Mouse (Mus musculus) forebrain, embryonic 14.5 days (tissue): ENCODE results near the gene Eps8l2. TPM values are rescaled to one million over a fixed set of nuclear protein-coding genes. Genes with fewer than 3 reads are reported as not detected.
"Not testable (repeated sequence)": the region's sequence is repeated elsewhere in the genome, so short reads cannot be mapped to it uniquely, and the experiment has no call there.

Experiments used
- ATAC-seq: fragments of 200-750 bp; cut with Nextera tagmentation; 2 replicates; pipeline ENCODE4 v1.8.0; 2017; ENCODE audit warnings: mild to moderate bottlenecking, moderate library complexity
- DNase-seq: peaks from one replicate; pipeline ENCODE4 v3.0.0-alpha.2; 2015; ENCODE audit warnings: low spot score
- H3K27ac ChIP-seq: fragments of 300-500 bp; sonication (generic); 2 replicates; pipeline ENCODE4 v1.5.1; 2014; ENCODE audit warnings: low read depth, mild to moderate bottlenecking, control low read depth, low read length, moderate library complexity
- H3K27me3 ChIP-seq: fragments of 300-500 bp; sonication (generic); replicated peaks from 2 replicates; pipeline ENCODE4 v1.6.1; 2014; ENCODE audit warnings: low read length, control low read depth, mixed read lengths; ENCODE audit not compliant: control insufficient read depth, insufficient read depth
- H3K36me3 ChIP-seq: fragments of 300-500 bp; sonication (generic); 2 replicates; pipeline ENCODE4 v1.6.1; 2014; ENCODE audit warnings: low read length, control low read depth; ENCODE audit not compliant: control insufficient read depth, insufficient read depth
- H3K4me1 ChIP-seq: fragments of 300-500 bp; sonication (generic); 2 replicates; pipeline ENCODE4 v1.6.1; 2014; ENCODE audit warnings: antibody characterized with exemption, low read length, control low read depth; ENCODE audit not compliant: control insufficient read depth, insufficient read depth
- H3K4me2 ChIP-seq: fragments of 300-500 bp; sonication (generic); 2 replicates; pipeline ENCODE4 v1.6.1; 2014; ENCODE audit warnings: mild to moderate bottlenecking, control low read depth, low read length
- H3K4me3 ChIP-seq: fragments of 300-500 bp; sonication (generic); 2 replicates; pipeline ENCODE4 v1.5.1; 2014; ENCODE audit warnings: low read depth, low read length, control low read depth
- H3K9ac ChIP-seq: fragments of 300-500 bp; sonication (generic); 2 replicates; pipeline ENCODE4 v1.6.1; 2014; ENCODE audit warnings: mild to moderate bottlenecking, low read length, control low read depth, moderate library complexity
- H3K9me3 ChIP-seq: fragments of 300-500 bp; sonication (generic); replicated peaks from 2 replicates; pipeline ENCODE4 v1.6.1; 2016; ENCODE audit warnings: low read length, control low read depth, mixed read lengths; ENCODE audit not compliant: control insufficient read depth
- WGBS: fragments of 180-500 bp; shearing (Covaris S2); extraction: QIAGEN DNeasy Blood & Tissue Kit; methylation state at CpG from one replicate; pipeline ENCODE4 v1.1.7; 2014; 5-methylcytosine and 5-hydroxymethylcytosine counted together
- polyA plus RNA-seq: library from polyadenylated mRNA; unstranded; fragments of >200 nt; fragmentation: Nextera tagmentation; extraction: Ambion mirVana; gene quantifications from 2 replicates; pipeline ENCODE4 v1.2.1, GENCODE M21; 2014

Eps8l2 gene
- polyA plus RNA-seq, 1 experiment from 2014 or later = 0.67 TPM

- H3K27ac ChIP-seq, H3K9ac ChIP-seq, H3K4me3 ChIP-seq, DNase-seq, H3K4me2 ChIP-seq, H3K4me1 ChIP-seq, H3K9me3 ChIP-seq, ATAC-seq, H3K27me3 ChIP-seq: not testable (repeated sequence)
- peaks cover 26% of the 10 kb centered on the region for H3K36me3 ChIP-seq
- 98% methylated on average over 7 of the region's 7 CpGs for WGBS
These were observed 69.0 kb downstream of the Eps8l2 start for GRCm38 (mm10) chr7:141407670-141408069.

- Histone ChIP-seq H3K4me1 (peaks cover 4% of the 10 kb centered on the region; the same call in 1 of the 2 replicates), H3K36me3 (peaks cover 19% of the 10 kb centered on the region), H3K27ac (no peak overlapping the region), H3K27me3 (no peaks in the 10 kb centered on the region), H3K4me3 (no peak overlapping the region), H3K4me2 (no peak overlapping the region), H3K9ac (peak overlapping the region; percentile 25; the same call in 1 of the 2 replicates), H3K9me3 (no peaks in the 10 kb centered on the region)
- peak; percentile 90 for DNase-seq
- 6% methylated on average over 11 of the region's 11 CpGs for WGBS
- ATAC-seq = peak; percentile 75
These were observed 70.2 kb downstream of the Eps8l2 start for GRCm38 (mm10) chr7:141408833-141409232.

- no peak overlapping the region for H3K9ac ChIP-seq
- ATAC-seq = no peak
- no peaks in the 10 kb centered on the region for H3K27me3 ChIP-seq
- WGBS = 92% methylated on average over 8 of the region's 8 CpGs
- H3K4me1 ChIP-seq = peaks cover 7% of the 10 kb centered on the region; the same call in 1 of the 2 replicates
- H3K9me3 ChIP-seq = no peaks in the 10 kb centered on the region
- DNase-seq = no peak
- peaks cover 19% of the 10 kb centered on the region for H3K36me3 ChIP-seq
- H3K27ac ChIP-seq = no peak overlapping the region
- H3K4me3 ChIP-seq = no peak overlapping the region
- H3K4me2 ChIP-seq = no peak overlapping the region
These were observed 72.0 kb downstream of the Eps8l2 start for GRCm38 (mm10) chr7:141410631-141411030.

- H3K27me3 ChIP-seq = no peaks in the 10 kb centered on the region
- no peak overlapping the region for H3K4me2 ChIP-seq
- peaks cover 7% of the 10 kb centered on the region; the same call in 1 of the 2 replicates for H3K4me1 ChIP-seq
- peaks cover 19% of the 10 kb centered on the region for H3K36me3 ChIP-seq
- H3K9me3 ChIP-seq = no peaks in the 10 kb centered on the region
- H3K9ac ChIP-seq = no peak overlapping the region
- H3K4me3 ChIP-seq = no peak overlapping the region
- no peak for DNase-seq
- ATAC-seq = no peak
- H3K27ac ChIP-seq = no peak overlapping the region
- WGBS = 95% methylated on average over 1 of the region's 1 CpGs
These were observed 73.0 kb downstream of the Eps8l2 start for GRCm38 (mm10) chr7:141411667-141412066.

Other genes starting within 250 kb of the Eps8l2 start
- 2.4 and 2.5 TPM in 2 replicates for gene Sigirr, start 238.3 kb upstream of the Eps8l2 start, polyA plus RNA-seq
- 0.10 TPM in 1 of 2 replicates, not detected in the other for gene Ano9, start 221.1 kb upstream of the Eps8l2 start, polyA plus RNA-seq
- gene Ptdss2, start 216.5 kb upstream of the Eps8l2 start, polyA plus RNA-seq = 81.2 and 82.1 TPM in 2 replicates
- 54.7 and 56.7 TPM in 2 replicates for gene Rnh1, start 166.0 kb upstream of the Eps8l2 start, polyA plus RNA-seq
- gene Hras, start 144.9 kb upstream of the Eps8l2 start, polyA plus RNA-seq = 70.2 and 96.3 TPM in 2 replicates
- 6.7 and 8.9 TPM in 2 replicates for gene Lrrc56, start 144.7 kb upstream of the Eps8l2 start, polyA plus RNA-seq
- gene Lmntd2, start 124.8 kb upstream of the Eps8l2 start, polyA plus RNA-seq = 0.94 and 0.95 TPM in 2 replicates
- 23.7 and 23.8 TPM in 2 replicates for gene Rassf7, start 123.0 kb upstream of the Eps8l2 start, polyA plus RNA-seq
- 64.2 and 78.8 TPM in 2 replicates for gene Phrf1, start 110.1 kb upstream of the Eps8l2 start, polyA plus RNA-seq
- 0.97 and 1.0 TPM in 2 replicates for gene Irf7, start 72.4 kb upstream of the Eps8l2 start, polyA plus RNA-seq
- gene Cdhr5, start 62.1 kb upstream of the Eps8l2 start, polyA plus RNA-seq = not detected in 2 replicates
- gene Sct, start 59.7 kb upstream of the Eps8l2 start, polyA plus RNA-seq = 1.5 and 2.6 TPM in 2 replicates
- gene Drd4, start 46.9 kb upstream of the Eps8l2 start, polyA plus RNA-seq = 0.37 and 0.68 TPM in 2 replicates
- 118 and 143 TPM in 2 replicates for gene Deaf1, start 11.2 kb upstream of the Eps8l2 start, polyA plus RNA-seq
- gene Tmem80, start 11.1 kb upstream of the Eps8l2 start, polyA plus RNA-seq = 39.1 and 41.0 TPM in 2 replicates
- gene Taldo1, start 53.3 kb downstream of the Eps8l2 start, polyA plus RNA-seq = 418 and 419 TPM in 2 replicates
- gene Gatd1, start 75.3 kb downstream of the Eps8l2 start, polyA plus RNA-seq = 41.7 and 43.4 TPM in 2 replicates
- 21.3 and 25.1 TPM in 2 replicates for gene Cend1, start 90.6 kb downstream of the Eps8l2 start, polyA plus RNA-seq
- gene Slc25a22, start 99.0 kb downstream of the Eps8l2 start, polyA plus RNA-seq = 56.0 and 81.6 TPM in 2 replicates
- 5.4 and 5.6 TPM in 2 replicates for gene Pidd1, start 105.1 kb downstream of the Eps8l2 start, polyA plus RNA-seq
- 740 and 845 TPM in 2 replicates for gene Rplp2, start 108.5 kb downstream of the Eps8l2 start, polyA plus RNA-seq
- 16.3 and 20.5 TPM in 2 replicates for gene Pnpla2, start 116.3 kb downstream of the Eps8l2 start, polyA plus RNA-seq
- 3.0 and 4.3 TPM in 2 replicates for gene Cracr2b, start 122.2 kb downstream of the Eps8l2 start, polyA plus RNA-seq
- gene Cd151, start 128.5 kb downstream of the Eps8l2 start, polyA plus RNA-seq = 56.8 and 60.4 TPM in 2 replicates
- gene Polr2l, start 136.3 kb downstream of the Eps8l2 start, polyA plus RNA-seq = 72.2 and 79.3 TPM in 2 replicates
- gene Tspan4, start 136.4 kb downstream of the Eps8l2 start, polyA plus RNA-seq = 29.9 and 30.9 TPM in 2 replicates
- 32.7 and 37.1 TPM in 2 replicates for gene Chid1, start 201.0 kb downstream of the Eps8l2 start, polyA plus RNA-seq
- 72.4 and 83.6 TPM in 2 replicates for gene Ap2a2, start 223.3 kb downstream of the Eps8l2 start, polyA plus RNA-seq